Mouse (Mus musculus) frontal cortex, postnatal 25 days (tissue): ENCODE measurements at regions not wholly inside any gene's neighbourhood (a gene's known extent, or its start where the extent isn't known, plus 50 kb on each side); places are given as distances from the start of the nearest gene placed in this dataset.

ENCODE experiments used
- DNase-seq, 2 experiments: peaks; one replicate each; pipeline ENCODE4 v3.0.0; 2022; ENCODE audit warnings: low spot score in 2 of 2

- no peak for DNase-seq
Measured at GRCm38 (mm10) chr6:117114859-117115258, 53.5 kb upstream of the Cxcl12 start.

- DNase-seq = no peak
Measured at GRCm38 (mm10) chr6:117118081-117118480, 50.3 kb upstream of the Cxcl12 start.
